Mouse (Mus musculus) myocyte (in vitro differentiated cells): ENCODE data around the gene Pde6c. TPM values are rescaled to one million over a fixed set of nuclear protein-coding genes. Genes with fewer than 3 reads are reported as not detected.
A peak's percentile ranks its signal among the peaks of the same experiment; 100 is the strongest.

Experiments used
- H3K27me3 ChIP-seq: one replicate; pipeline ENCODE4 v1.6.1; 2011; ENCODE audit not compliant: control insufficient read depth, insufficient read depth, insufficient read length
- H3K36me3 ChIP-seq: one replicate; pipeline ENCODE4 v1.6.1; 2011; ENCODE audit not compliant: control insufficient read depth, insufficient read depth
- H3K4me2 ChIP-seq: one replicate; pipeline ENCODE4 v1.6.1; 2011; ENCODE audit warnings: low read depth, control low read depth
- H3K4me3 ChIP-seq: one replicate; pipeline ENCODE4 v1.5.1; 2011; ENCODE audit warnings: mild to moderate bottlenecking, control low read depth, moderate library complexity
- H3K79me2 ChIP-seq: one replicate; pipeline ENCODE4 v1.6.1; 2011; ENCODE audit not compliant: control insufficient read depth, insufficient read depth
- H3ac ChIP-seq: one replicate; pipeline ENCODE4 v1.6.1; 2011; ENCODE audit not compliant: control insufficient read depth, insufficient read length
- CEBPB ChIP-seq: IDR thresholded peaks from 2 replicates; pipeline ENCODE4 v1.6.1; 2011; ENCODE audit warnings: mild to moderate bottlenecking, moderate library complexity; ENCODE audit not compliant: poor library complexity, insufficient read depth, severe bottlenecking
- E2F4 ChIP-seq: IDR thresholded peaks from one replicate; pipeline ENCODE4 v1.6.1; 2011; ENCODE audit warnings: mild to moderate bottlenecking, control low read depth, moderate library complexity; ENCODE audit not compliant: insufficient read depth
- MAX ChIP-seq: IDR thresholded peaks from one replicate; pipeline ENCODE4 v1.6.1; 2011; ENCODE audit warnings: low read depth, mild to moderate bottlenecking, control low read depth
- MYOD1 ChIP-seq, 3 experiments: IDR thresholded peaks; one replicate each; pipeline ENCODE4 v1.6.1; 2011; ENCODE audit warnings: control low read depth in 2 of 3, low read depth in 2 of 3, mild to moderate bottlenecking in 2 of 3, moderate library complexity in 1 of 3; ENCODE audit not compliant: insufficient read length in 2 of 3, control insufficient read depth in 1 of 3
- MYOG ChIP-seq, 3 experiments: IDR thresholded peaks; one replicate each; pipeline ENCODE4 v1.6.1; 2011; ENCODE audit warnings: control low read depth in 2 of 3, low read depth in 2 of 3, mild to moderate bottlenecking in 2 of 3; ENCODE audit not compliant: insufficient read length in 2 of 3, control insufficient read depth in 1 of 3, insufficient read depth in 1 of 3
- POLR2A ChIP-seq: IDR thresholded peaks from one replicate; pipeline ENCODE4 v1.6.1; 2011; ENCODE audit warnings: low read depth, mild to moderate bottlenecking, control low read depth, moderate library complexity; ENCODE audit not compliant: insufficient read length
- POLR2AphosphoS2 ChIP-seq: IDR thresholded peaks from one replicate; pipeline ENCODE4 v1.6.1; 2011; ENCODE audit warnings: low read depth, control low read depth; ENCODE audit not compliant: insufficient read length
- REST ChIP-seq: IDR thresholded peaks from one replicate; pipeline ENCODE4 v1.6.1; 2011; ENCODE audit warnings: mild to moderate bottlenecking, control low read depth, moderate library complexity; ENCODE audit not compliant: insufficient read depth, insufficient read length
- SRF ChIP-seq: IDR thresholded peaks from one replicate; pipeline ENCODE4 v1.6.1; 2011; ENCODE audit warnings: low read depth; ENCODE audit not compliant: control insufficient read depth, insufficient read length
- TCF12 ChIP-seq: IDR thresholded peaks from one replicate; pipeline ENCODE4 v1.6.1; 2011; ENCODE audit warnings: mild to moderate bottlenecking, control low read depth; ENCODE audit not compliant: poor library complexity, insufficient read depth, severe bottlenecking
- TCF3 ChIP-seq: IDR thresholded peaks from one replicate; pipeline ENCODE4 v1.6.1; 2011; ENCODE audit warnings: low read depth, control low read depth; ENCODE audit not compliant: insufficient read length
- USF1 ChIP-seq: IDR thresholded peaks from one replicate; pipeline ENCODE4 v1.6.1; 2011; ENCODE audit warnings: low read depth, mild to moderate bottlenecking, control low read depth, moderate library complexity
- polyA plus RNA-seq: library from polyadenylated mRNA; unstranded; fragments of >200 nt; fragmentation: generic; extraction: Trizol; gene quantifications from one replicate; pipeline ENCODE4 v1.2.1, GENCODE M21; 2012; ENCODE audit warnings: missing spikeins

Pde6c gene
- polyA plus RNA-seq, 1 experiment: not detected

DNA sequence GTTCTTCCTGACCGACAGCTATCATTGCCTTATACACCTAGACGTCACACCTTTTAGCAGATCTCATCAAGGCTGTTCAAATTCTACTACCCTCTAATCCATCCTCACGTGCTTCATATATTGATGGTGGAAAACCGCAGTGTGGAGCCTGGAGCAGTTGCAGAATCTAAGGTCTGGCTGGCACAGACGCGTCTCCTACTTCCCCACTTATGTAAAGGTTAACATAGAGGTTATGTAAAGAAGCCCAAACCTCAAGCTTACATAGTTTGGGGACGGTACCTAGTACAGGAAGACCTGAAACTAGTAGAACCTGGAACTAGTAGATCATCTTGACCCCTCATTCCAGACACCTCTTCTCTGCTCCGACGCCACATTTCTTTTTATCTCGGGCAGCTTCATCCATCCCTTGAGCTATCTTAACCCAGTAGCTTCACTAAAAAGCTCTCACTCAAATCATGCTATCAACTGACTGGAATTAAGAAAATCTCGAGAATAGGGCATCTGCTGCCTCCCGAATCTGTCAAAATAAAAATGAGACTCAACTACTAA, 90.8 kb downstream of the Pde6c start:
- Histone ChIP-seq H3K79me2 (no peaks in the 10 kb centered on the region), H3K27me3 (no peaks in the 10 kb centered on the region), H3K36me3 (no peaks in the 10 kb centered on the region), H3K4me2 (peak overlapping the region; percentile 82), H3K4me3 (peak overlapping the region; percentile 51), H3ac (peak overlapping the region; percentile 19)
- TF ChIP-seq POLR2A (no peak), CEBPB (no peak), POLR2AphosphoS2 (no peak), MAX (no peak), MYOG (IDR thresholded peaks at IDR 0.05; ENCODE audit: control insufficient read depth in 1 of 3, insufficient read depth in 1 of 3, insufficient read length in 2 of 3, low read depth in 2 of 3) (no peak), TCF12 (no peak), REST (no peak), TCF3 (no peak), E2F4 (no peak), SRF (no peak), MYOD1 (IDR thresholded peaks at IDR 0.05; ENCODE audit: control insufficient read depth in 1 of 3, insufficient read length in 2 of 3, low read depth in 2 of 3) (no peak), USF1 (no peak)

DNA sequence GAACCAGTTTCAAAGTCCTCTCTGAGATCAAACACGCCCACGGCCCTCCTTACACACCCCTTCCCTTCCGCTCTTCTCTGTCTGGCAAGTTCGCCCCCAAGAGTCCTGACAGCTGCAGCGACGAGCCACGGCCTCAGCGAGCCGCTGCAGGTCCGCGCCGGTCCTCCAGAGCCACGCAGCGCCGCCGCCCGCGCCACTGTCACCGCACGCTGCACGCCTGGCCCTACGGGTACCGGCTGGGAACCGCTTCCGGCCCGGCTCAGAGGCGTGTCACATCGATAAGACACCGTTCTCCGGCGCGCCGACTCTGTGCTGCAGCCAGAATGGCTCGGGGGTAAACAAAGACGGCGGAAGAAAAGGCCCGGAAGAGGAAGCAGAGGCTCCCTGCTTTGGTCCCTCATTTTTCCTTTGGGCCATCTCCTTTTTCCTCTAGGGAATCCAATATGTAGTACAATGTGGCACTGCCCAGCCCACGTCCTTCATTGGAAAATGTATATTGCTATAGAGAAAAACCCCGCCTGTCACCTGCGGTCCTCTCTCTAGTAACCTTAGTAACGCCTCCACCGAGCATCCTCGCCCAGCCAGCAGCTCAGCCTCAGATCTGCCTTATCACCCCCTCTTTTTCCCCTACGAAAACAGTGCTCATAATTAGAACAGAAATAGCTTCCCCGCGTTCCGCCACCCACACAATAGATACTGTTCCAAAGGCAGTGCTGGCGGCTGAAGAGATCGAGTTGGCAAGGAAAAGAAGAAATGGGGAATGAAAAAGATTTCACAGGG, 91.5 kb downstream of the Pde6c start, which contains the start of gene Fra10ac1:
TSS of gene Fra10ac1 (minus strand) at position 252 of the 780 bp plus-strand sequence.
- TF ChIP-seq POLR2AphosphoS2 (peak; percentile 95), E2F4 (peak; percentile 63), POLR2A (peak; percentile 98), MYOD1 (IDR thresholded peaks at IDR 0.05; ENCODE audit: control insufficient read depth in 1 of 3, insufficient read length in 2 of 3, low read depth in 2 of 3) (peak in 2 of 3 experiments; percentile 40 to 71), USF1 (no peak), MYOG (IDR thresholded peaks at IDR 0.05; ENCODE audit: control insufficient read depth in 1 of 3, insufficient read depth in 1 of 3, insufficient read length in 2 of 3, low read depth in 2 of 3) (peak in 2 of 3 experiments; percentile 66 to 82), TCF12 (no peak), MAX (no peak), CEBPB (no peak), TCF3 (peak; percentile 19)

DNA sequence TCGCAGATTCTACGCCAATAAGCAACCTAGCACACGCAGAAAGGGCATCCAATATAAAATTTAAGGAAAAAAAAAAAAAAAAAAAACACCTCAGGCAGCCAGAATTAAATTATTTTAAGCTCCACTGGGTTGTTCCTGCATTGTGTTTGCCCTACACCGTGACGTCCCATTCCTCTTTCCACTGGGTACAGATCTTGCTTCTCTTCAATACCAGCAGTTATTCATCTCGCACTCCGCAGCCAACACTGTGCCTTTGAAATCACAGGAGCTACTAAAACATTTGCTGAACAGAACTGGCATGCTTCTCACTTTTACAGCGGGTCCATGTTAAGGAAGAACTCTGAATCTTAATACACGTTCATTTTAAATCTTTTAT, 92.1 kb downstream of the Pde6c start:
- H3K79me2 ChIP-seq: no peaks in the 10 kb centered on the region
- TF ChIP-seq MAX: no peak
- TF ChIP-seq POLR2AphosphoS2: no peak
- TF ChIP-seq MYOG (IDR thresholded peaks at IDR 0.05; ENCODE audit: control insufficient read depth in 1 of 3, insufficient read depth in 1 of 3, insufficient read length in 2 of 3, low read depth in 2 of 3): no peak
- TF ChIP-seq MYOD1 (IDR thresholded peaks at IDR 0.05; ENCODE audit: control insufficient read depth in 1 of 3, insufficient read length in 2 of 3, low read depth in 2 of 3): no peak
- TF ChIP-seq SRF: no peak
- no peak for TF ChIP-seq TCF3
- TF ChIP-seq TCF12: no peak
- TF ChIP-seq REST: no peak
- TF ChIP-seq CEBPB: no peak
- TF ChIP-seq E2F4: no peak
- no peak for TF ChIP-seq POLR2A
- TF ChIP-seq USF1: no peak
- peak overlapping the region; percentile 51 for H3K4me3 ChIP-seq
- H3K36me3 ChIP-seq: no peaks in the 10 kb centered on the region
- H3K4me2 ChIP-seq: peak overlapping the region; percentile 97
- H3K27me3 ChIP-seq: no peaks in the 10 kb centered on the region
- H3ac ChIP-seq: no peak overlapping the region

More for the DNA sequence above, 91.5 kb downstream of the Pde6c start, which contains the start of gene Fra10ac1:
- Histone ChIP-seq H3ac (peak within 1 kb of the TSS; percentile 19), H3K79me2 (no peaks in the 10 kb centered on the region), H3K27me3 (no peaks in the 10 kb centered on the region), H3K4me2 (peak within 1 kb of the TSS; percentile 97), H3K36me3 (no peaks in the 10 kb centered on the region), H3K4me3 (peak within 1 kb of the TSS; percentile 51)

DNA sequence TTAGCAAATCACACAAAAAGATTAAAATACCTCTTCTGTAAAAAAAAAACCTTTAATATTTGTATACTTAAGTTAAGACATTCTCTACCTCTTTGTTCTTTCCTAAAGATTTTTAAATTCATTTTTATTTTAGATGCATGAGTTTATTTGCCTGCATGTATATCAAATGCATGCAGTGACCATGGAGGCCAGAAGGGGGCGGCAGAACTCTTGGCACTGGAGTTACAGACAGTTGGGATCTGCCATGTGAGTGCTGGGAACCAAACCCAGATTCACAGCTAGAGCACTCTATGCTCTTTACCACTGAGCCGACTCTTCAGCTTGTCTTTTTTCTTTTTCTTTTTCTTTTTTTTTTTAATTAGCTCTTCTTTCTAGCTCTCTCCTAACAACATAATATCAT, 96.1 kb downstream of the Pde6c start:
- Histone ChIP-seq H3K36me3 (no peaks in the 10 kb centered on the region), H3K4me3 (no peak overlapping the region), H3ac (no peak overlapping the region), H3K4me2 (no peak overlapping the region), H3K27me3 (peaks cover under 1% of the 10 kb centered on the region), H3K79me2 (no peaks in the 10 kb centered on the region)
- TF ChIP-seq E2F4 (no peak), POLR2A (no peak), USF1 (no peak), TCF3 (no peak), CEBPB (no peak), TCF12 (no peak), MYOD1 (IDR thresholded peaks at IDR 0.05; ENCODE audit: control insufficient read depth in 1 of 3, insufficient read length in 2 of 3, low read depth in 2 of 3) (no peak), MAX (no peak), POLR2AphosphoS2 (no peak), SRF (no peak), REST (no peak), MYOG (IDR thresholded peaks at IDR 0.05; ENCODE audit: control insufficient read depth in 1 of 3, insufficient read depth in 1 of 3, insufficient read length in 2 of 3, low read depth in 2 of 3) (no peak)
